Mouse (Mus musculus) frontal cortex, postnatal 25 days (tissue): ENCODE data around the gene Ccdc7a.
"Not testable (repeated sequence)": the region's sequence is repeated elsewhere in the genome, so short reads cannot be mapped to it uniquely, and the experiment has no call there.

Source experiments
- DNase-seq, 2 experiments: peaks; one replicate each; pipeline ENCODE4 v3.0.0; 2022; ENCODE audit warnings: low spot score in 2 of 2

The Ccdc7a gene

GRCm38 (mm10) chr8:129065417-129065816, at the start of gene Ccdc7a:
Ccdc7a (minus strand) TSS chr8:129065517.
- not testable (repeated sequence) for DNase-seq

GRCm38 (mm10) chr8:129066834-129067233, 1.5 kb upstream of the Ccdc7a start, which contains the start of gene Ccdc7b:
Ccdc7b (plus strand) TSS chr8:129067134.
- DNase-seq, result not testable (repeated sequence)

- no peak for DNase-seq
Observed at GRCm38 (mm10) chr8:128991389-128991788, 73.9 kb downstream of the Ccdc7a start.

- not testable (repeated sequence) for DNase-seq
Observed at GRCm38 (mm10) chr8:128948941-128949340, 116.4 kb downstream of the Ccdc7a start.

GRCm38 (mm10) chr8:128941022-128941641, 124.2 kb downstream of the Ccdc7a start:
- DNase-seq, result peak; percentile 42 to 43

GRCm38 (mm10) chr8:128933446-128933845, 131.9 kb downstream of the Ccdc7a start:
- DNase-seq, result no peak

- DNase-seq, result no peak
Observed at GRCm38 (mm10) chr8:128882719-128883118, 182.6 kb downstream of the Ccdc7a start.

GRCm38 (mm10) chr8:128843749-128844148, 221.6 kb downstream of the Ccdc7a start:
- no peak for DNase-seq

GRCm38 (mm10) chr8:128812521-128812920, 252.8 kb downstream of the Ccdc7a start:
- no peak for DNase-seq

- no peak for DNase-seq
Observed at GRCm38 (mm10) chr8:128798594-128798993, 266.7 kb downstream of the Ccdc7a start, which contains the start of gene Gm3952. Gm3952 (minus strand) TSS chr8:128798694.

GRCm38 (mm10) chr8:128735692-128736091, 329.6 kb downstream of the Ccdc7a start:
- no peak for DNase-seq

- no peak for DNase-seq
Observed at GRCm38 (mm10) chr8:128734118-128734517, 331.2 kb downstream of the Ccdc7a start.

GRCm38 (mm10) chr8:128732254-128732653, 333.1 kb downstream of the Ccdc7a start:
- DNase-seq, result no peak

GRCm38 (mm10) chr8:128727213-128727612, 338.1 kb downstream of the Ccdc7a start:
- DNase-seq, result no peak

GRCm38 (mm10) chr8:128724819-128725218, 340.5 kb downstream of the Ccdc7a start:
- no peak for DNase-seq

- no peak for DNase-seq
Observed at GRCm38 (mm10) chr8:128716184-128716583, 349.1 kb downstream of the Ccdc7a start.

- peak; percentile 68 to 73 for DNase-seq
Observed at GRCm38 (mm10) chr8:128709261-128709660, 356.1 kb downstream of the Ccdc7a start.

GRCm38 (mm10) chr8:128704836-128705235, 360.5 kb downstream of the Ccdc7a start:
- DNase-seq, result no peak

GRCm38 (mm10) chr8:128704376-128704775, 360.9 kb downstream of the Ccdc7a start:
- no peak for DNase-seq

GRCm38 (mm10) chr8:128697945-128698344, 367.4 kb downstream of the Ccdc7a start:
- DNase-seq, result no peak

GRCm38 (mm10) chr8:128696701-128697397, 368.5 kb downstream of the Ccdc7a start:
- DNase-seq, result no peak

GRCm38 (mm10) chr8:128690056-128690455, 375.3 kb downstream of the Ccdc7a start:
- DNase-seq, result no peak

GRCm38 (mm10) chr8:128688679-128689078, 376.6 kb downstream of the Ccdc7a start:
- no peak for DNase-seq
